Mouse (Mus musculus): ENCODE results near the gene Mrpl9. TPM values are rescaled to one million over a fixed set of nuclear protein-coding genes. Genes with fewer than 3 reads are reported as not detected.

Mrpl9 gene
- polyA plus RNA-seq, 1 experiment from 2014 or later, result 70.4 TPM

- 73% methylated on average over 2 of the region's 2 CpGs for WGBS
- H3K27ac ChIP-seq, result no peak overlapping the region
These were observed 12.1 kb upstream of the Mrpl9 start for GRCm38 (mm10) chr3:94430980-94431379.

GRCm38 (mm10) chr3:94434305-94434704 lies 8.8 kb upstream of the Mrpl9 start:
- H3K36me3 ChIP-seq, result no peaks in the 10 kb centered on the region
- H3K9me3 ChIP-seq (replicated peaks), result no peaks in the 10 kb centered on the region
- H3K4me3 ChIP-seq (replicated peaks), result no peak overlapping the region
- H3K27ac ChIP-seq, result no peak overlapping the region
- no peak overlapping the region for H3K9ac ChIP-seq
- no peaks in the 10 kb centered on the region for H3K4me1 ChIP-seq
- peaks cover 3% of the 10 kb centered on the region; the same call in 1 of the 2 replicates for H3K27me3 ChIP-seq
- ATAC-seq (replicated peaks; ENCODE audit: low FRiP score), result no peak
- no peak overlapping the region for H3K4me2 ChIP-seq
- 92% methylated on average over 2 of the region's 2 CpGs for WGBS

More at GRCm38 (mm10) chr3:94430980-94431379, 12.1 kb upstream of the Mrpl9 start:
- no peak overlapping the region for H3K4me2 ChIP-seq
- no peaks in the 10 kb centered on the region for H3K4me1 ChIP-seq
- ATAC-seq (replicated peaks; ENCODE audit: low FRiP score), result no peak
- no peaks in the 10 kb centered on the region for H3K27me3 ChIP-seq
- H3K9ac ChIP-seq, result no peak overlapping the region
- no peak overlapping the region for H3K4me3 ChIP-seq (replicated peaks)
- no peaks in the 10 kb centered on the region for H3K36me3 ChIP-seq
- no peaks in the 10 kb centered on the region for H3K9me3 ChIP-seq (replicated peaks)

GRCm38 (mm10) chr3:94436420-94436819 lies 6.7 kb upstream of the Mrpl9 start:
- no peak overlapping the region for H3K4me2 ChIP-seq
- no peak overlapping the region for H3K27ac ChIP-seq
- H3K9ac ChIP-seq, result no peak overlapping the region
- WGBS, result 81% methylated on average over 9 of the region's 9 CpGs
- H3K36me3 ChIP-seq, result no peaks in the 10 kb centered on the region
- no peaks in the 10 kb centered on the region for H3K4me1 ChIP-seq
- ATAC-seq (replicated peaks; ENCODE audit: low FRiP score), result no peak
- H3K27me3 ChIP-seq, result peaks cover 8% of the 10 kb centered on the region; the same call in 1 of the 2 replicates
- no peaks in the 10 kb centered on the region for H3K9me3 ChIP-seq (replicated peaks)
- no peak overlapping the region for H3K4me3 ChIP-seq (replicated peaks)

- Histone ChIP-seq H3K36me3 (peaks cover 19% of the 10 kb centered on the region), H3K4me2 (no peak overlapping the region), H3K27me3 (peaks cover 8% of the 10 kb centered on the region; the same call in 1 of the 2 replicates), H3K9me3 (replicated peaks) (no peaks in the 10 kb centered on the region), H3K9ac (no peak overlapping the region), H3K4me1 (peaks cover 9% of the 10 kb centered on the region), H3K4me3 (replicated peaks) (no peak overlapping the region), H3K27ac (no peak overlapping the region)
- 43% methylated on average over 3 of the region's 3 CpGs for WGBS
- ATAC-seq (replicated peaks; ENCODE audit: low FRiP score), result no peak
These were observed 1.9 kb upstream of the Mrpl9 start for GRCm38 (mm10) chr3:94441182-94441581.

- peak within 1 kb of the TSS; percentile 81 for H3K9ac ChIP-seq
- H3K4me1 ChIP-seq, result peaks cover 9% of the 10 kb centered on the region
- under 1% methylated on average over 24 of the region's 24 CpGs for WGBS
- no peak for ATAC-seq (replicated peaks; ENCODE audit: low FRiP score)
- no peaks in the 10 kb centered on the region for H3K9me3 ChIP-seq (replicated peaks)
- H3K4me2 ChIP-seq, result peak within 1 kb of the TSS; percentile 82
- H3K27me3 ChIP-seq, result peaks cover 8% of the 10 kb centered on the region; the same call in 1 of the 2 replicates
- peaks cover 43% of the 10 kb centered on the region for H3K36me3 ChIP-seq
- H3K27ac ChIP-seq, result peak within 1 kb of the TSS; percentile 57
- H3K4me3 ChIP-seq (replicated peaks), result peak within 1 kb of the TSS; percentile 97
These were observed 463 bp downstream of the Mrpl9 start, which contains the start of gene Oaz3 for GRCm38 (mm10) chr3:94443597-94443964. TSS of gene Oaz3 (minus strand) at chr3:94443915.

GRCm38 (mm10) chr3:94449377-94449776 lies 6.3 kb downstream of the Mrpl9 start:
- Histone ChIP-seq H3K9ac (no peak overlapping the region), H3K36me3 (peaks cover 57% of the 10 kb centered on the region), H3K4me3 (replicated peaks) (no peak overlapping the region), H3K27me3 (no peaks in the 10 kb centered on the region), H3K27ac (no peak overlapping the region), H3K9me3 (replicated peaks) (no peaks in the 10 kb centered on the region), H3K4me1 (peaks cover 3% of the 10 kb centered on the region), H3K4me2 (no peak overlapping the region)
- 91% methylated on average over 2 of the region's 2 CpGs for WGBS
- ATAC-seq (replicated peaks; ENCODE audit: low FRiP score), result no peak

- Histone ChIP-seq H3K4me2 (peak overlapping the region; percentile 55), H3K9me3 (replicated peaks) (no peaks in the 10 kb centered on the region), H3K27ac (no peak overlapping the region), H3K36me3 (no peaks in the 10 kb centered on the region), H3K9ac (no peak overlapping the region), H3K27me3 (peaks cover 7% of the 10 kb centered on the region; the same call in 1 of the 2 replicates), H3K4me3 (replicated peaks) (peak overlapping the region; percentile 41), H3K4me1 (no peaks in the 10 kb centered on the region)
- ATAC-seq (replicated peaks; ENCODE audit: low FRiP score), result peak; percentile 91
- 1% methylated on average over 12 of the region's 12 CpGs for WGBS
These were observed 13.4 kb downstream of the Mrpl9 start for GRCm38 (mm10) chr3:94456529-94457000.

GRCm38 (mm10) chr3:94457055-94457454 lies 13.9 kb downstream of the Mrpl9 start:
- WGBS, result 77% methylated on average over 3 of the region's 3 CpGs
- ATAC-seq (replicated peaks; ENCODE audit: low FRiP score), result no peak
- Histone ChIP-seq H3K4me1 (no peaks in the 10 kb centered on the region), H3K9ac (no peak overlapping the region), H3K27me3 (peaks cover 7% of the 10 kb centered on the region; the same call in 1 of the 2 replicates), H3K27ac (no peak overlapping the region), H3K4me3 (replicated peaks) (no peak overlapping the region), H3K4me2 (peak overlapping the region; percentile 55; the same call in 1 of the 2 replicates), H3K36me3 (no peaks in the 10 kb centered on the region), H3K9me3 (replicated peaks) (no peaks in the 10 kb centered on the region)

- WGBS, result 95% methylated on average over 2 of the region's 2 CpGs
- no peak overlapping the region for H3K9ac ChIP-seq
- no peak for ATAC-seq (replicated peaks; ENCODE audit: low FRiP score)
- H3K4me3 ChIP-seq (replicated peaks), result no peak overlapping the region
- H3K4me2 ChIP-seq, result no peak overlapping the region
- peaks cover 7% of the 10 kb centered on the region; the same call in 1 of the 2 replicates for H3K27me3 ChIP-seq
- H3K36me3 ChIP-seq, result no peaks in the 10 kb centered on the region
- no peaks in the 10 kb centered on the region for H3K9me3 ChIP-seq (replicated peaks)
- H3K27ac ChIP-seq, result no peak overlapping the region
- H3K4me1 ChIP-seq, result no peaks in the 10 kb centered on the region
These were observed 16.7 kb downstream of the Mrpl9 start for GRCm38 (mm10) chr3:94459834-94460233.

GRCm38 (mm10) chr3:94463926-94464578 lies 20.9 kb downstream of the Mrpl9 start:
- H3K27me3 ChIP-seq, result no peaks in the 10 kb centered on the region
- no peak overlapping the region for H3K4me3 ChIP-seq (replicated peaks)
- H3K4me1 ChIP-seq, result no peaks in the 10 kb centered on the region
- no peaks in the 10 kb centered on the region for H3K9me3 ChIP-seq (replicated peaks)
- WGBS, result 52% methylated on average over 11 of the region's 11 CpGs
- no peak overlapping the region for H3K9ac ChIP-seq
- no peak for ATAC-seq (replicated peaks; ENCODE audit: low FRiP score)
- H3K4me2 ChIP-seq, result no peak overlapping the region
- no peak overlapping the region for H3K27ac ChIP-seq
- no peaks in the 10 kb centered on the region for H3K36me3 ChIP-seq

GRCm38 (mm10) chr3:94465632-94466430 lies 22.7 kb downstream of the Mrpl9 start:
- Histone ChIP-seq H3K27ac (no peak overlapping the region), H3K4me3 (replicated peaks) (no peak overlapping the region), H3K9me3 (replicated peaks) (no peaks in the 10 kb centered on the region), H3K9ac (no peak overlapping the region), H3K4me2 (no peak overlapping the region), H3K4me1 (no peaks in the 10 kb centered on the region), H3K36me3 (no peaks in the 10 kb centered on the region), H3K27me3 (no peaks in the 10 kb centered on the region)
- no peak for ATAC-seq (replicated peaks; ENCODE audit: low FRiP score)
- 64% methylated on average over 13 of the region's 13 CpGs for WGBS

GRCm38 (mm10) chr3:94468931-94469330 lies 25.8 kb downstream of the Mrpl9 start:
- no peaks in the 10 kb centered on the region for H3K9me3 ChIP-seq (replicated peaks)
- H3K9ac ChIP-seq, result no peak overlapping the region
- no peak overlapping the region for H3K4me3 ChIP-seq (replicated peaks)
- H3K36me3 ChIP-seq, result no peaks in the 10 kb centered on the region
- H3K4me1 ChIP-seq, result peaks cover 10% of the 10 kb centered on the region
- H3K4me2 ChIP-seq, result no peak overlapping the region
- 49% methylated on average over 3 of the region's 3 CpGs for WGBS
- no peak overlapping the region for H3K27ac ChIP-seq
- no peaks in the 10 kb centered on the region for H3K27me3 ChIP-seq
- no peak for ATAC-seq (replicated peaks; ENCODE audit: low FRiP score)
